Comparison of ENCODE assay signal across 8 mouse cellular contexts in genomic region chr11:93954738-93955255, GRCm38 (mm10). TPM values are rescaled to one million over a fixed set of nuclear protein-coding genes. Genes with fewer than 3 reads are reported as not detected.
A peak's percentile ranks its signal among the peaks of the same experiment; 100 is the strongest.
DNase-seq lines count a peak whose midpoint lies in the region; ATAC-seq lines count a peak whose summit lies in the region.

No protein-coding gene starts in this region.

- H3K4me2 ChIP-seq in kidney, embryonic 14.5 days (replicated peaks; ENCODE audit: low read depth, low read length) = peak overlapping the region; percentile 89
- peak overlapping the region; percentile 75 for H3K4me2 ChIP-seq in forebrain, embryonic 16.5 days (ENCODE audit: low read length)

- peaks cover 53% of the 10 kb centered on the region for H3K36me3 ChIP-seq in kidney, embryonic 14.5 days (ENCODE audit: control insufficient read depth, insufficient read depth, low read length)
- peaks cover 18% of the 10 kb centered on the region for H3K36me3 ChIP-seq in forebrain, embryonic 16.5 days (ENCODE audit: control insufficient read depth, insufficient read depth)
- H3K36me3 ChIP-seq in midbrain, embryonic 10.5 days = peaks cover 75% of the 10 kb centered on the region

- WGBS in kidney, embryonic 14.5 days = 49% methylated on average over 13 of the region's 13 CpGs
- 46% methylated on average over 13 of the region's 13 CpGs for WGBS in forebrain, embryonic 16.5 days
- WGBS in midbrain, embryonic 10.5 days = 49% methylated on average over 13 of the region's 13 CpGs

- ATAC-seq in kidney, embryonic 14.5 days (ENCODE audit: low FRiP score, low TSS enrichment) = no peak
- ATAC-seq in forebrain, embryonic 16.5 days = peak; percentile 14; the same call in 1 of the 2 replicates

- peak overlapping the region; percentile 81 for H3K9ac ChIP-seq in kidney, embryonic 14.5 days (ENCODE audit: low read depth, low read length)
- peak overlapping the region; percentile 70 for H3K9ac ChIP-seq in forebrain, embryonic 16.5 days (replicated peaks; ENCODE audit: low read depth, low read length)

- DNase-seq in kidney, adult 18-20 months = no peak
- DNase-seq in R1 (ENCODE audit: low read depth, low spot score) = peak; percentile 50
- DNase-seq in midbrain, embryonic 10.5 days (ENCODE audit: low spot score) = no peak
- DNase-seq in adrenal gland, adult 18-20 months (ENCODE audit: low spot score in 2 of 2) = no peak
- no peak for DNase-seq in ovary, postnatal 14 days (ENCODE audit: low spot score)
- no peak for DNase-seq in kidney, adult 9 months

- peaks cover 27% of the 10 kb centered on the region; the same call in 1 of the 2 replicates for H3K4me1 ChIP-seq in kidney, embryonic 14.5 days (ENCODE audit: control insufficient read depth, insufficient read depth, low read length)
- H3K4me1 ChIP-seq in forebrain, embryonic 16.5 days (replicated peaks; ENCODE audit: control insufficient read depth, insufficient read depth, low read length) = peaks cover 18% of the 10 kb centered on the region
- H3K4me1 ChIP-seq in midbrain, embryonic 10.5 days = peaks cover 50% of the 10 kb centered on the region

- H3K27me3 ChIP-seq in kidney, embryonic 14.5 days (ENCODE audit: control insufficient read depth, insufficient read depth, low read length) = no peaks in the 10 kb centered on the region
- no peaks in the 10 kb centered on the region for H3K27me3 ChIP-seq in forebrain, embryonic 16.5 days (replicated peaks; ENCODE audit: control insufficient read depth, insufficient read depth, low read length)
- no peaks in the 10 kb centered on the region for H3K27me3 ChIP-seq in midbrain, embryonic 10.5 days (ENCODE audit: low read depth, poor library complexity, severe bottlenecking)

- peak overlapping the region; percentile 75 for H3K4me3 ChIP-seq in kidney, embryonic 14.5 days (ENCODE audit: low read length)
- H3K4me3 ChIP-seq in forebrain, embryonic 16.5 days (replicated peaks; ENCODE audit: low read length) = peak overlapping the region; percentile 71
- peak overlapping the region; percentile 80 for H3K4me3 ChIP-seq in midbrain, embryonic 10.5 days

- no peaks in the 10 kb centered on the region for H3K9me3 ChIP-seq in kidney, embryonic 14.5 days (ENCODE audit: control insufficient read depth, low read length)
- no peaks in the 10 kb centered on the region for H3K9me3 ChIP-seq in forebrain, embryonic 16.5 days (ENCODE audit: control insufficient read depth, low read length)
- H3K9me3 ChIP-seq in midbrain, embryonic 10.5 days (replicated peaks) = no peaks in the 10 kb centered on the region

- H3K27ac ChIP-seq in kidney, embryonic 14.5 days (ENCODE audit: low read depth, low read length) = peak overlapping the region; percentile 90
- H3K27ac ChIP-seq in forebrain, embryonic 16.5 days (ENCODE audit: low read length) = peak overlapping the region; percentile 87; the same call in 1 of the 2 replicates
- H3K27ac ChIP-seq in midbrain, embryonic 10.5 days (replicated peaks) = peak overlapping the region; percentile 93

RNA-seq across cellular contexts. Expression of gene Nme2, which starts 1.3 kb away (rescaled TPM):
- polyA plus RNA-seq in kidney, embryonic 14.5 days (2014; fragmentation: Nextera tagmentation; extraction: Ambion mirVana) = 271 and 274 TPM in 2 replicates
- 86.5 and 106 TPM in 2 replicates for polyA plus RNA-seq in forebrain, embryonic 16.5 days (2015; fragmentation: Nextera tagmentation; extraction: Ambion mirVana)
- polyA plus RNA-seq in midbrain, embryonic 10.5 days (2016; fragmentation: Nextera tagmentation; extraction: Ambion mirVana) = 127 and 138 TPM in 2 replicates
- 100 to 1,000 TPM; 444 to 476 TPM for total RNA-seq in adrenal gland, adult 18-20 months (2021)

RNA-seq across cellular contexts. Expression of gene Gm20390, which starts 13.3 kb away (rescaled TPM):
- 458 and 601 TPM in 2 replicates for polyA plus RNA-seq in kidney, embryonic 14.5 days (2014; fragmentation: Nextera tagmentation; extraction: Ambion mirVana)
- 347 and 368 TPM in 2 replicates for polyA plus RNA-seq in forebrain, embryonic 16.5 days (2015; fragmentation: Nextera tagmentation; extraction: Ambion mirVana)
- polyA plus RNA-seq in midbrain, embryonic 10.5 days (2016; fragmentation: Nextera tagmentation; extraction: Ambion mirVana) = 451 and 498 TPM in 2 replicates
- total RNA-seq in adrenal gland, adult 18-20 months (2021) = 10 to 100 TPM; 72.2 to 90.6 TPM

RNA-seq across cellular contexts. Expression of gene Nme1, which starts 13.5 kb away (rescaled TPM):
- polyA plus RNA-seq in kidney, embryonic 14.5 days (2014; fragmentation: Nextera tagmentation; extraction: Ambion mirVana) = 211 and 282 TPM in 2 replicates
- polyA plus RNA-seq in forebrain, embryonic 16.5 days (2015; fragmentation: Nextera tagmentation; extraction: Ambion mirVana) = 267 and 357 TPM in 2 replicates
- 281 and 305 TPM in 2 replicates for polyA plus RNA-seq in midbrain, embryonic 10.5 days (2016; fragmentation: Nextera tagmentation; extraction: Ambion mirVana)
- total RNA-seq in adrenal gland, adult 18-20 months (2021) = 10 to 100 TPM; 37.7 to 42.8 TPM

RNA-seq across cellular contexts. Expression of gene Spag9, which starts 41.1 kb away (rescaled TPM):
- 45.6 and 55.1 TPM in 2 replicates for polyA plus RNA-seq in kidney, embryonic 14.5 days (2014; fragmentation: Nextera tagmentation; extraction: Ambion mirVana)
- 99.1 and 108 TPM in 2 replicates for polyA plus RNA-seq in forebrain, embryonic 16.5 days (2015; fragmentation: Nextera tagmentation; extraction: Ambion mirVana)
- 61.9 and 81.6 TPM in 2 replicates for polyA plus RNA-seq in midbrain, embryonic 10.5 days (2016; fragmentation: Nextera tagmentation; extraction: Ambion mirVana)
- total RNA-seq in adrenal gland, adult 18-20 months (2021) = 100 to 1,000 TPM; 112 to 130 TPM
